Mouse (Mus musculus) monocyte, adult 5-6 weeks (primary cell): ENCODE results near the gene Hist1h3a. TPM values are rescaled to one million over a fixed set of nuclear protein-coding genes. Genes with fewer than 3 reads are reported as not detected.
"Not testable (repeated sequence)": the region's sequence is repeated elsewhere in the genome, so short reads cannot be mapped to it uniquely, and the experiment has no call there.

ENCODE experiments used
- ATAC-seq: fragments of 153-309, 156-312 bp; replicated peaks from 2 replicates; pipeline ENCODE4 v1.8.0; 2017; ENCODE audit warnings: mild to moderate bottlenecking; ENCODE audit not compliant: low TSS enrichment, insufficient number of reproducible peaks, severe bottlenecking, poor library complexity, low FRiP score
- total RNA-seq: library from RNA; stranded (forward); fragments of 200-1000, 200-491, 200-594 nt; gene quantifications from 3 replicates; pipeline ENCODE4 v1.2.3, GENCODE M21; 2017

The Hist1h3a gene
- 4.6 to 86.2 TPM (median 18.3 TPM) in 3 replicates for total RNA-seq

- ATAC-seq: peak; percentile 65
Measured at GRCm38 (mm10) chr13:23761871-23762821, at the start of gene Hist1h3a. Gene Hist1h3a (minus strand): TSS chr13:23762386.

- no peak for ATAC-seq
Measured at GRCm38 (mm10) chr13:23806422-23807052, 44.4 kb upstream of the Hist1h3a start, which contains the start of gene Slc17a2. Gene Slc17a2 (plus strand): TSS chr13:23806993.

DNA sequence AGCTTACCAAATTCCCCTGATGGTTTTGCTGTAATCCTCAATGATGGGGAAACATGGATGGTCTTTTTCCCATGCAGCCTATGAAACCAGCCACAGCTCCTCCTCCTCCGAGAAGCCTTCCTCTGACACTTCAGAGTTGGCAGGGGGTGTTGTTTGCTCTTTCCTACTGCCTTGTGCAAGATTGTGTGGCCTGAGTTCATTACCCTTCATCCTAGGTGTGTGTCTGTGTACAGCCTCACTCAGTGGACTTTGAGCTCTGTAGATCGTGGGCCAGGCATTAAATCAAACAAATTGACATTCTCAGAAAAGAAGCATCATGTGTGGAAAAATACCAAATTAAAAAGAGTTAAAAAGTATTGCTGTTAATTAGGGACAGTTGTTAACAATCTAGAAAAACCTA, 42.3 kb upstream of the Hist1h3a start:
- no peak for ATAC-seq

DNA sequence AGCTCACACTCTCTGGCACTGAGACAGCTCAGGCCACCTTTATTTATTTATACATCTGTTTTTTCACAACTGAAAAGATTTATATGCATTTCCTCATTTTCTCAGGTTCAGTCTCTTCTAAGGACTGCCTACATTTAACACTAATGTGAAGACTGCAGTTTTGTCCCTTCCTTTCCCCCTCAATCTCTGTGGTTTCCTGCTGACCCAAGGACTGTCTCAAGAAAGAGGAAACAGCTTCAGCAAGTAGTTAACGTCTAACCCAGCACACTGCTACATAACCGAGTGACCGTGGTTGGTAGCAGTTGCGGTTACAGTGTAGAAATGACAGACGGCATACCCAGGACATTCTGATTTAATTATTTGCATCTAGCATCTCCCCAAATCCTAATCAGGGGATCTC, 37.2 kb upstream of the Hist1h3a start:
- peak; percentile 94 for ATAC-seq

- peak; percentile 80 for ATAC-seq
Measured at GRCm38 (mm10) chr13:23792520-23792919, 30.3 kb upstream of the Hist1h3a start.

DNA sequence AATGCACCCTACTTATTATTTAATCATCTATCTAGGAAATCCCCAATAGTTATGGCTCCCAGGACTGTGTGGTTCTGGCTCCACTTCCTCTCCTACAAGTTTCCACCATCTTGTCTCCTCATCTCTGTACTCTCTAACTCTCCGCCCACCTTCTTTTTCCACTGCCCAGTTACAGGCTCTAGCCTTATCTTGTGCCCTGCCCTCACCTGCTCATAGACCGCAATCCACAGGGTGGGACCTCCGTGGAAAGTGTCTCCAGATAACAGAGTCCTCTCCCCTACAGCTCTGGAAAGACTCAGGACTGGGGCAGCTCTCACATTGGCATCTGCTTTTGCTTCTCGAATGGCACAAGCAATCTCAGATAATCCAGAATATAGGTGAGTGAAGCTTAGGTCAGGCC, 16.8 kb upstream of the Hist1h3a start:
- ATAC-seq: no peak

DNA sequence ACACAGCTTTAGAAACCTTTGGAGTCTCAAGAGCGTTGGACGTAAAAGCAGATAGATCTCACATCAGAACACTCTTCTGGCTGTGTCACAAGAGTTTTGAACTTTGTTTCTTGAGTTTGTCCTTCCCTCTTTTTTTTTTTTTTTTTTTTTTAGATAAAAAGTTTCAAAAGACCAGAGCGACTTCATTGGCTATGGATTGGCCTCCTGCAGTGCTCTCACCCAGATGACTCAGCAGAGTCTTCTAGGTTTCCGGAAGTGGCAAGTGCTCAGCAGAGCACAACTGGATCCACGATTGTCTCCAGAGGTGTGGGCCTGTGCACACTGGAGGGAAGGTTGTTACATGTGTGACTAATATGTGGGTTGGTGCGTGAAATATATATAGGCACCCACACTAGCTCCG, 16.2 kb upstream of the Hist1h3a start:
- ATAC-seq: no peak

- peak; percentile 50; the same call in 1 of the 2 replicates for ATAC-seq
Measured at GRCm38 (mm10) chr13:23772561-23773313, 10.6 kb upstream of the Hist1h3a start.

DNA sequence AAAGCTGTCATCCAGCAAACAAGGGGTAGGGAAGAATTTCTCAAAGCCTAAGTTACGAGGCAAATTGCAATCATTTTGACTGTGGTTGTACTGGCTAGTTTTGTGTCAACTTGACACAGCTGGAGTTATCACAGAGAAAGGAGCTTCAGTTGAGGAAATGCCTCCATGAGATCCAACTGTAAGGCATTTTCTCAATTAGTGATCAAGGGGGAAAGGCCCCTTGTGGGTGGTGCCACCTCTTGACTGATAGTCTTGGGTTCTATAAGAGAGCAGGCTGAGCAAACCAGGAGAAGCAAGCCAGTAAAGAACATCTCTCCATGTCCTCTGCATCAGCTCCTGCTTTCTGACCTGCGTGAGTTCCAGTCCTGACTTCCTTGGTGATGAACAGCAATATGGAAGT, 7.4 kb upstream of the Hist1h3a start, which contains the start of gene Trim38:
Gene Trim38, plus strand, starts transcription at position 301 of the 400 bp plus-strand sequence.
- ATAC-seq: not testable (repeated sequence)

- no peak for ATAC-seq
Measured at GRCm38 (mm10) chr13:23768834-23769397, 6.7 kb upstream of the Hist1h3a start.

- ATAC-seq: no peak
Measured at GRCm38 (mm10) chr13:23766772-23767171, 4.6 kb upstream of the Hist1h3a start.

GRCm38 (mm10) chr13:23765172-23765513, 3.0 kb upstream of the Hist1h3a start:
- no peak for ATAC-seq

- no peak for ATAC-seq
Measured at GRCm38 (mm10) chr13:23764324-23765171, 2.4 kb upstream of the Hist1h3a start.

GRCm38 (mm10) chr13:23763586-23764323, 1.6 kb upstream of the Hist1h3a start, which contains the start of gene Hist1h1a:
Gene Hist1h1a (plus strand): TSS chr13:23763666.
- peak; percentile 45 for ATAC-seq

- ATAC-seq: no peak
Measured at GRCm38 (mm10) chr13:23763242-23763585, 1.0 kb upstream of the Hist1h3a start.

DNA sequence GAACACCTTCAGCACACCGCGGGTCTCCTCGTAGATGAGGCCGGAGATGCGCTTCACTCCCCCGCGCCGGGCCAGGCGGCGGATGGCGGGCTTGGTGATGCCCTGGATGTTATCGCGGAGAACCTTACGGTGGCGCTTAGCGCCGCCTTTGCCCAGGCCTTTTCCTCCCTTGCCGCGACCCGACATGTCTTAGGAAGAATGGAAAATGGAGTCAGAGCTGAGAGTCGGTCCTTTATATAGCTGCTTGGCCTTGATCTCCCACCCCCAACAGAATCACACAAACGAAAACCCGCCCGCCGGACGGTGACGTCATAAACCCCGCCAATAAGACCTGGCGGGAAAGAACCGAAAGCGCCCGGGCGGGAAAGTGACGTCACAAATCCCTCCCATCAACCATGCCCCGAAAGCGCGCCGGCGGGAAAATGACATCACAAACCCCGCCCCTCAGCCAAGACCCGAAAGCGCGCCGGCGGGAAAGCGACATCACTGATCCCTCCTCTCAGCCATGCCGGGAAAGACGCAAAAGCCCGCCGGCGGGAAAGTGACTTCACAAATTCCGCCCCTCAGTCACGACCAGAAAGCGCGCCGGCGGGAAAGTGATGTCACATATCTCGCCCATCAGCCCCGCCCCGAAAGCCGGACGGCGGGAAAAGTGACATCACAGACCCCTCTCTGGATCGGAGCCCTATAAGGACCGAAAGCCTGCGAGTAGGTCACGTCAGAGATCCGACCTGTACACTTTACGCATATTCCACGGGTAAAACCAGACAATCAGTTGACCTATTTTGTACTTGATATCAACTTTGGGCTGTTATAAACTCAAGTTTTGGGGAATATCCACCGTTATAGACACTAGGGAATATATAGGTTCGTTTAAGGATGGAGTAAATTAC, 968 bp downstream of the Hist1h3a start, which contains the start of gene Hist1h4a:
Gene Hist1h4a, minus strand, starts transcription at position 259 of the 893 bp plus-strand sequence.
- peak; percentile 61 for ATAC-seq
